Mouse (Mus musculus) fat pad, adult 2 months (tissue): ENCODE results near the gene Agps.

Experiments
- DNase-seq: peaks from one replicate; pipeline ENCODE4 v3.0.0-alpha.2; 2011; ENCODE audit warnings: low read depth, low spot score; ENCODE audit errors: extremely low read depth

Gene Agps

DNA sequence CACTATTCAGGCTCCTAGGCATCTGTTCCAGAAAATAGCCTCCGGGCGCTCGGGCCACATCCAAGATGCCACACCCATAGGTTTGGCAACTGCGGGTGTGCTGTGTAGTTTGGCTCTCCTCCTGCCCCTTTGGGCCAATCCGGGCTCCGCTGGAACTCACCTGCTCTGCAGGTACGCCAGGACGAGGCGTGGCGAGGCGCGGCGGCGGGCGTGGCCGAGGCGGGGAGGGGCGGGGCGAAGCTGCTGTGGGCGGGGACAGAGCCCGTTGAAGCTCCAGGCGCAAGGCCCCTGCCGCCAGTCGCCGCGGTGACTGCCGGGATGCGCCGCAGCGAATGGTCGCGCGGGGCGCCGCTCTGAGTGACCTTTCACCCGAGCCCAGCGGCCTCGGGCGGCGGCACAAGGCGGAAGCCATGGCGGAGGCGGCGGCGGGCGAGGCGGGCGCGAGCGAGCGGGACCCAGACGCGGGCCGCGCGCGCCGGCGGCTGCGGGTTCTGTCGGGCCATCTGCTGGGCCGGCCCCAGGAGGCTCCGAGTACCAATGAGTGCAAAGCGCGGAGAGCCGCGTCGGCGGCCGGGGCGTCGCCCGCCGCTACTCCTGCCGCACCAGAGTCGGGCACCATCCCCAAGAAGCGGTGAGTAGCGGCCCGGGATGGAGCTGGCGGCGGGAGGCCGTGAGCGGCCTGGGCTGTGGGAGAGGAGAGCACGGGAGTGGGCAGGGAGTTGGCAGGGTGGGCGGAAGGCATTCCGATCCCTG lies at the start of gene Agps:
Agps (plus strand) TSS at position 297 of the 753 bp plus-strand sequence.
- DNase-seq, result peak; percentile 77

DNA sequence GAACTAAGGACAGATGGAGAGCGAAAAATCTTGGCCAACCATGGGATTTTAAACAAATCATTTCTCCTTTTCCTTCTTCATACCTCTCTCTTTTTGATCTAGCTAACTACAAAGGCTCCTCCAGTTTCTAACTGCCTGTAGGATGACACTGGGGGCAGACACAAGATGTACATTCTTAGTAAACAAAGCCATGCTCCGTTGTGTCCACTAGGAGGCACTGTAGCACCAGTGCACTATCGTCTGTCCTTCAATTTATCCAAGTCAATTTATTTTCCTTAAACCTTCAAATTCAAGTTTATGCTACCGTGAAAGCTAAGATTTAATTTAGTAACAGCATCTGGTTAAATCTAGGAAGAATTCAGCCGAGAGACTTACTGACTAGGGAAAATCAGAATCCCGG lies 45.9 kb upstream of the Agps start:
- DNase-seq, result no peak

DNA sequence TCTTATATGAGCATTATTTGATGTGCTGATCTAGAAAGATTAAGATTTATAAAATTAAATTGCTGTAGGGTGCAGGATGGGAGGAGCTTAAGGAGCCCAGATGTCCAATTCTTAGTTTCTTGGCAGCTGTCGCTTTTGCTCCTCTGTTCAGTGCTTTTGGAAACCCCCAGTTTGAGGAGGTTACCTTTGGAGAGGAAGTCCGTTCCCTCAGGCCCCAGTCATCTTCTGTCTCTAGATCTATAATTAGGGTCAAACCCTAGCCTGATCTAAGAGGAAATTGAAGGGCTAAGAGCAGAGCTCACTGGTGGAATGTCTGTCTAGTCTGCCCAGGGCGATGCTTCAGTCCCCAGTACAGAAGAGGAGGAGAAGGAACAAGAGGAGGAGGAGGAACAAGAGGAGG lies 43.5 kb upstream of the Agps start:
- no peak for DNase-seq

DNA sequence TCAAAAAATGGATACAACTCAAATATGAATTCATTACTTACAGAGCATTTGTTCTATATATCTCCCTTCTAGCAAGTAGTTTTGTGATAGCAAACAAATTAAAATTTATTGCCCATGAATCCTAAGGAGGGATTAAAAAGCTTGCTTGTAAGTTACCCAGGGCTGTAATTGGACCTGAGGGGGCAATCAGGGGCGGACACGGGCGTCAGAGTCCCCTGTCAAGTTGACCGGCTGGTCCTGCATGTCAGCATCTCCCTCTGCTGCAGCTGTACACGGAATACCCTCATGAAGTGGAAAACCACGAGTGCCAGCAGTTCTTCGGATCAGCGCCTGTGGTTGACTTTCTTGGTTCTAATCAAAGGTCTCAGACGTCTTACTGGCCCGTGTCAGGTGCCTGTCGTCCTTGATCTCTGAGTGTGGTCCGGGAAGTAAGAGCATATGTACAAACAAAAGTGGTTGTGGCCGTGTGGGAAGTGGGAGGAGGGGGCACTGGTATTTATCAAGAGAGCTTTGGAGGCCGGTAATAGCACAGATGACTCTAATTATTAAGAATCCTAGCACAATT lies 41.9 kb upstream of the Agps start:
- no peak for DNase-seq

DNA sequence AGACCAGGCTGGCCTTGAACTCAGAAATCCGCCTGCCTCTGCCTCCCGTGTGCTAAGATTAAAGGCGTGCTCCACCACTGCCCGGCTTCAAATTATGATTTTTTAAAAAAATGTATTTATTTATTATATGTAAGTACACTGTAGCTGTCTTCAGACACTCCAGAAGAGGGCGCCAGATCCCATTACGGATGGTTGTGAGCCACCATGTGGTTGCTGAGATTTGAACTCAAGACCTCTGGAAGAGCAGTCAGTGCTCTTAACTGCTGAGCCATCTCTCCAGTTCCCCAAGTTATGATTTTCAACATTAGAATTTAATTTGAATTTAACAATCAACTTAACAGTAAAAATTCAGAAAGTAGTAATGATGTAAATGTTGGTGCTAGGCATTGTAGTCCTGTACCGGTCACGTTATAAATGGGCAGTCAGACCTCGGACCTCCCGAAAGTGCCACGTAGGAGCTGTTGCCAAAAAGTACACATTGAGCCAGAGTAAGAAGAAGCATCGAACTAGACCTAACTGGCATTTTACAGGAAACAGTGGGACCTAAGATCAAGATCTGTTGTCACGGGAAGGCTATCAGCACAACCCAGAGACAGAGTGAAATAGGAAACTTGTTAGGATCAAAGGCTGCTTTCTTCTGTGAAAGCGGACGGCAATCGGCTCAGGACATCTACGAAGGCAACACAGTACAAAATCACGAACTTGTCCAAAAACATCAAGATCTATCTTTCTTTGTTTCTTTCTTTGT lies 40.2 kb upstream of the Agps start:
- DNase-seq, result no peak

DNA sequence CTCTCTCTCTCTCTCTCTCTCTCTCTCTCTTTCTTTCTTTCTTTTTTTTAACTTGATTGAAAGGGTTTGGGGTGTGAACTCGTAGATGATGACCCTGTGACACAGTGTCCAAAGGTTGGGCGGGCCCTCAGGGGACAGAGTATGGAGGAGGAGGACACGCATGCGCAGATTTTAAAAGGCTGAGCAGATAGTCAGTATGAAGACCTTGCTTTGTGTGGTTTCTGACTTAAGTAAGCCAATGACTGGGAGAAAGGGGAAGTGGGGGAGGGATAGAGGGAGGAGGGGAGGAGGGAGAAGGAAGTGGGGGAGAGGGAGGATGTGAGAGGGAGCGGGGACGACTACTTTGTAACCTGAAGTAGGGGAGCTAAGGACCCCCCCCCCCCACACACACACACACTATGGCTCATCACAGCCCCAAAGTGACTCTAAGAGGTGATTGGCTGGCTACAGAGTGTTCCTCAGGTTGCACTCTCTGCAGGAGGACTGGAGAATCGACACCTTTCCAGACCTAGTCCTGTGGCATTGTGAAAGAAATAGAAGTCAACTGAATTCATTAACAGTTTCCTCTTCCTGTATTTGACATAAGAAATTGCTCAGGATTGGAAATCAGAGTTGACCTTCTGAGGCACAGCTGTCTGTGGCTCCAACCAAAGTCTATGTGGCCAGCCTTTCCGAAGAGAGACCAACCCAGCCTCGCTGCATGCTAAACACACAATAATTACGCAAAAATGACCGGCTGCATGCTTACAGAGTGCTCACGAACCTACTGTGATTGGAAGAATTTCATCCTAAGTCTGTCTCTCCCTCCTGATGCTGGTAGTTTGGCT lies 39.4 kb upstream of the Agps start:
- DNase-seq, result no peak

DNA sequence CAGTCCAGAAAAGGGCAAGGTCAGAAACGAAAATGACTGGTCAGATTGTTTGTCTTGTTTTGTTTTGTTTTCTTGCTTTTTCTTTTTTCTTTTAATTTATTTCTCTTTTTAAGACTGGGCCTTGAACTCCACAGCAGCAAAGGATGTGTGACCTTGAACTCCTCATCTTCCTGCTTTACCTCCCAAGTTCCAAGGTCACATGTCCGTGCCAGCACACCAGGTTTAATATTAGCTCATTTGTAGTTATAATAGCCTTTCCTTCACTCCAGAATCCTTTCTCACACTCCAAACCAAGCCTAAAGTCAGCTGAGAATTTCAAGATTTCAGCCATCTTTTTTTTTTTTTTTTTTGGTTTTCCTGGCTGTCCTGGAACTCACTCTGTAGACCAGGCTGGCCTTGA lies 35.8 kb upstream of the Agps start:
- no peak for DNase-seq

DNA sequence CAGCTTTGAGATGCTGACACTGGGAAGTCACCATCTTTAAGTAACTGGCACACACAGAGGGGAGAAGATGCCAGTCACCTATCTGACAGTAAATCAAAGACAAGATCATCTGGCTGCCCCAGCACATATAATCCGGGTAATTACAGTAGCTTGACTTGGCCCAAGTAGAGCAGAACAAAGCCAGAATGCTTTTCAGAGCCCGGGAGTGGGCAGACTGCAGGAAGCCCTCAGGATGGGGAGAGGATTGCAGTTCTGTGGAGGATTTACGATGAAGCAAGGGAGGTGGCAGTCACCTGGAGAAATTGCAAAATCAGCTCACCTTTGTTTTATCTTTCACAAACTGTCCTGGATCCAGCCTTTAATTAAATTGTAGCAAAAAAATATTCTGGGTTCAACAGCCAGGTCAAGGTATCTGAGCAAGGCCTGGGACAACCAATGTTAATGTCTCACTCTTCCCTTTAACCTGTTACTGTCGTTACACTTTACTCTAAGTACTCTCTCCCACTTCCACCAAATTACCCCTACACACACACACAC lies 33.5 kb upstream of the Agps start:
- peak; percentile 99 for DNase-seq

DNA sequence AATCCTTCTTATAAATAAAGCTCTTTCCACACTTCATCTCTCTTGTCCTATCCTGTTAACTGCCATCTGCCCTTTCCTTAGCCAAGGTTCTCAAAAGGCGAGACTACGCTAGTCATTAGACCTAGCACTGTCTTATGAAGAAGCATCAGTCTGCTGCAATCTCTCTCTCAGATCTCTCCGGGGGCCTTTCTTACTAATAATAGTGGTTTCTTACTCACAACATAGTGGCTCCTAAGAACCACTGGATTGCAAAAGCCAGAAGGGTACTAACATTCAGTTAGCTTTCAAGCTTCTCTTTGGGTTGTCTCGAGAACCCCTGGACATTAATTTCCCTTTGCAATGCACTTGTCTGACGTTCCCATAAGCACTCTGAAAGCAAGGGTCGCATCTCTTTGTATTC lies 26.2 kb upstream of the Agps start:
- DNase-seq, result no peak

DNA sequence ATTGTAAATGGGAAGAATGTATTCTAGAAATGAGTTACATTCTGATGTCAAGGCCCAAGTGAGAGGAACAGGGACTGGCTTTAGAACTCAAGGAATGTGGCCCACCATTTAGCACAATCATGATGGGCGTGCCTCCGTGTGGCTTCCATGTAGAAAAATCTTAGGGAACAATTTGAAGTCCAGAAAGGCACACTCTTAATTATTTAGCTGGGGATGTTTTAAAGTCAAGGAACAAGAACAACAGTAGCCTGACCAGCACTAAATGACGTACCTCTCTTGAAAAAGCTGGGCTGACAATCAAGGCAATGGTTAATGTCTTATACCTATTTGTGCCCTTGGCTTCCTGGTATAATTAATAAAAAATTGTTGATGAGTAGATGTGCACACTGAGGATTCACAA lies 25.1 kb upstream of the Agps start:
- no peak for DNase-seq

DNA sequence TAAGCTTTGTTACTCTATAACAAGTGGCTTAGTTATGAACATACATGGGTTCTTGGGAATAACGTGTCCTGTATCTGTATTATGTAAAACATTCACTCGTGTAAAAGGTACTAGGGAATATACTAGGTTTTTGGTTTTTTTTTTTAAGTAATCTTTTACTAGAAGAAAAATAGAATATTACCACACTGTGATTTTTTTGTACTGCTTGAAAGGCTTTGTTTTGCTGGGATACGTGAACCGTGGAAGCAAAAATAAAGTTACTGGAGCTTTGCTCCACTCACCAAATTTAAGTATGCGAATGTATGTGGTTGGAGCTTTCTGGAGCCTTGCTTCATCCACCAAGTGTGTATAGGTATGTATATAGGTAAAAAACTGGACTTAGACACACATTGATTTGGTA lies 24.5 kb upstream of the Agps start:
- DNase-seq, result no peak

DNA sequence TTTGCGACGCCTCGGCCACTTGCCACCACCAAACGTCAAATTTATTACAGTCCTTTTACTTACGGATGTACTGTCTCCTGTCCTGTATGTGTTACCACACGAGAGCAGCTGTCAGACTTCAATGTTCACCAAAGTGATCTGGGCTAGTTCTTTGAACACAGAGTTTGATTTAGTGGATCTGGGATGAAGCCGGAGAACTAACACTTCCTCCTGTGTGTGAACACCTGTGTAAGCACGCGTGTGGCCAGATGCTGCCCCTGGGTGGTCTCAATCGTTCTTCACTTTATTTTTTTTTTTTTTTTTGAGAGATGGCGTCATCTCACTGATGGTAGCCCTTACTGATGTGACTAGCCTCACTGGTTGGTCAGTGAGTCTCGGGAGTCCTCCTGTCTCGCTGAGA lies 17.1 kb upstream of the Agps start:
- DNase-seq, result no peak

DNA sequence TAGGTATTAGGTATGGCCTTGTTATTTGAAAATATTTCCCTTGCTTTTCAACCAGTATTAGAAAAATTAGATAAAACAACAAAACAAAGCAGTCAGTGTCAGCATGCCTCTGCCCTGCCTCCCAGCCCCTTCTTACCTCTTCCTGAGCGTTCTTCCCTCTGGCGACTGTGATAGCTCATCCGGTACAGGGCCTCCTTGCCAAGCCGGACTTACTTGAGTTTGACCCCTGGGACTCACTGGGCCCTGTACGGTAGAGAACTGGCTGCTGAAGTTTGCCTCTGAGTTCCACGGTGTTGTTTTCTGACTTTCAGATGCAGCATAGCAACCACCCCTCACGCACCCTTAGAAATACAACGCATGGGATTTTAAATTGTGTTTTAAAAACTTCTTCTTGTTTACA lies 16.5 kb upstream of the Agps start:
- DNase-seq, result no peak

DNA sequence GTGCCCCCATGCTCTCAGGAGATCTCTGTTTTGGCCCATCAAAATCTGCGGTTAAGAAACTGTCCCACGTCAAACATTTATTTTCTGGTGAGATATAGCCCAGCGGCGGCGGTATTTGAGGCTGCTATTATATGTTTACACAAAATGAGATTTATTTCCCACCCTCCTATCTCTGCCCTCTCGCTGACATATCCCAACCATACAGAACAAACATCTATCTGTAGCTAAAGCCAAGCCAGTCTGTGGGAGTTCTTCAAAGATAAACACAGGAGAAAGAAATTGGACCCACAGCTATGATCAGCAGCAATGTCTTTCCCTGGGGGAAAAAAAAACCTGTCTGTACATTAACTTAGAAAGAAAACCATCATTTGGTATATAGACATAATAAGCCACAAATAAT lies 15.3 kb upstream of the Agps start:
- DNase-seq, result no peak

DNA sequence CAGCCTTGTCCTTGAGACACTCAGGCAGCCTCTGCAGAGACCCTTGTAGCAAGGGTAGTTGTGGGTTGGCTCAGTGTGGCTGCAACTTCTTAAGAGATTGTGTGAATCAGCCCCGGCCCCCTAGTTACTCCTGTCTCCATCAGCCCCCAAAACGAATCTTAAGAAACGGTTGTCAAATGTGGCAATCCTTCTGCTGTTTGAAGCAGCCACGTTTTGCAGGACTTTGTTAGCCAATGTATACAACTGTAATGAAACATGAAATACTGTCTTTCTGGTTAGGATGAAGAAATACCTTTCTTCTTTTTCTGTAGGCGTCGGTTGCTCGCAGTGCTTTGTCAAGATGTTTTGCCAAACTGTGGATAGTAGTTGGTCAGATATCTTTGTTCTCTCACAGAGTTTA lies 13.3 kb upstream of the Agps start:
- peak; percentile 87 for DNase-seq

DNA sequence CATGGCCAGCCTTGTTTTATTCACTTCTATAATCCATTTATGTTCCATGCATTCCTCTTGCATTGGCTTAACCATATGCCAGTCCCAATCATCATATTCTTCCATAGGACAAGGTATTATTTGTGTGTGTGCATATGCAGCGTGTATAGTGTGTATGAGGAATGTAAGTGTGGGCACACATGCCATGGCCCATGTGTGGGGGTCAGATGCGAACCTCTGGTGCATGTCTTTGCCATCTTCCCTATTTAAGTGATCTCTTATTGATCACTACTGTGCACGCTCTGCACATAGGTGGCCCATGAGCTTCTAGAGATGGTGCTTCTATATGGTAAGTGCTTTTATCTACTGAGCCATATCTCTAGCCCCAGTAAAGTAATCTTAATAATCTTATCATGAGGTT lies 12.2 kb upstream of the Agps start:
- no peak for DNase-seq

DNA sequence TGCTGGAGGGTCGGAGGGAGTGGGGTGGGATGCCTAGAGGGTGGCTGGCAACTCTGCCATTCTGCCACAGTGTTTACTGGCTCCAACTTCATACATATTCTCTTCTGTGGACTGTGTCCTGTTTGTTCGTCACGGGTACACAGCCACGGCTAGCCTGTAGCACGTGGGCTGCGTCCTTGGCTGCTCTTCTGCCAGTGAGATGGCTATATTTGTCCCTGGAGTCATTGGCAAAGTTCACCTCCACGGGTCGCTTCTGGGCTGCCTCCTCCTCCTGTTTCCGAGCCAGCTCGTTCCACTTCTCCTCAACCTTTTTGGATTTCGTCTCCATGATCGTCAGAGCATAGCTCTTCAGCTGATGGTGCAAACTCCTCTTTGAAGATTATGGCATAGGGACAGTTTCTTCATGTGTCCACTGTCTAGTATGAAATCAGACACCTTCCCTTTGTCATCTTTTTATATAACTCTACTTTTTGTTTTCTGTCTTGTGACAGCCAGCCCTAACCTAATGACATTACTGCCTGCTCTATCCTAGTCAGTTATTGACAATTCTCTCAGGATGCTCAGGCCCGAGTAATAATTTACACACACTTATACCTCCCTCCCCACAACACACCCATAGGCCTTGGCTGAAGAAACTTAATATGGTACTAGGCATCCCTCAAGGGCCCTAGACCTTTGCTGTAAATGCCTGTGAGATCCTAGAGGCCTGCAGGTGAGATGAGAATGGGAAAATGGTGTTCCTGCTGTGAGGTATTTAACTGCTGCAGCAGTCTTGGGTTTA lies 9.8 kb upstream of the Agps start:
- DNase-seq, result no peak

DNA sequence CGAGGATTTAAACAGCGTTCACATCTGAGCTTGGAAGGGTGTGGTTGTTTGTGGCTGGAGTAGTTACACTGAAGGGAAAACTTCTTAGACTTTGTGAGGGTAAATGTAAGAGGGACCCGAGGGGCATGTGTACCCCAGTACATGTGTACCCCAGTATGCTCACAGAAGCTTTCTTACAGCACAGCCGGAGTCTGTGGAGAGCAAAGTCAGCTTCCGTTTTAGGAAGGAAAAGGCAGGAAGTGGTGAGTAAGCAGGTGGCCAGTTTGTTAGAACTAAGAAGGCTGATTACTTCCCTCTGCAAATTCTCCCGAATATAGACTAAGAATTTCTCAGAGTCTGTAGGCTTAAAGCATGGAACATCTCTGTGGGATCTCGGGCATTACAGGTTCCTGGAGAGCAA lies 8.2 kb upstream of the Agps start:
- no peak for DNase-seq

DNA sequence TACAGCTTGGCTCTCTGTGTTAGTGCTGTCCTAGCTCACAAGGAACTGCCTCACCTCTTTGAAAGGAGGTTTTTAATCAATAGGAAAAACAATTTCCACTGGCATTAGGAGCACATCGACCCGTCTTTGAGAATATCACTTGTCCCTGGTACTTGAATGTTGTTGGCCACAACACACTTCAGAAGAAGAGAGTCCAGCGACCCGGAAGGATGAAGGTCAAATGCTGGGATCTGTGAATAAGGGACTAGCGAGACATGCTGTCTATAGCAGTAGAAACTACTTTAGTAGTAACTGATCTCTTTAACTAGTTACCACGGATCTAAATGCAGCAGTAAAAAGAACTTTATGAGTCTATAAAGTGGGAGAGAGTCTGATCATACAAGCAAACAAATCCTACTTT lies 7.8 kb upstream of the Agps start:
- no peak for DNase-seq

DNA sequence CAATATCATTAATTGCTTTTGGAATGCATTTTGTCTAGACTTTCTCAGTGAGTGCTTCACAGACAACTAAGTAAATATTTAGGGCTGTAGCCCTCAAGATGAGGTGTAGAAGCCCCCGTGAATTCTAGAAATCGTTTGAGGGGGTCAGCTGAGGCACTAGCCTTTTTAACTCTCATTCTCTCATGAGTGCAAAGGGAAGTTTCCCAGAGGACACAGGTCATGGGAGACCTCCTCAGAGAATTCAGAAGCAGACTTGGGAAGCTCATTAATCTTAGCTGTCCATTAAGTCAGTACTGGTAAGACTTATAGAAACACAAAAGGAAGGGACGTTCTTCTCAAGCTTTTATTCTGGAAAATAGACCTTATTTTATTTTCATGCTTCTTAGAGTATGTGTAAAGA lies 7.1 kb upstream of the Agps start:
- no peak for DNase-seq
